Mouse (Mus musculus): ENCODE results near the gene Fyn.

Gene Fyn

DNA sequence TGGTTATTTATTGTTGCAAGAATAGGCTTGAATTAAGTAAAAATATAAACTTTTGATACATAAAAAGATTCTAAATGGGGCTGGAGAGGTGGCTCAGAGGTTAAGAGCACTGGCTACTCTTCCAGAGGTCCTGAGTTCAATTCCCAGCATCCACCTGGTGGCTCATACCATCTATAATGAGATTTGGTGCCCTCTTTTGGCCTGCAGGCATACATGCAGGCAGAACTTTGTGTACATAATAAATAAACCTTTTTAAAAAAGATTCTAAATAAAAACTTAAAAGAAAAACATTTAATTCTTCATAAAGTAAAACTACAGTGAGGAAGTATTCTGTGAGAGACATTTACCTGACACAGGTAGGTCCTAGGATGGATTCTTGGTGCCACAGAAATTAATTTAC lies 73.0 kb downstream of the Fyn start:
- in situ Hi-C loops (cut with MboI; ENCODE audit: low sequenced_read_pairs), result no loop called here

GRCm38 (mm10) chr10:39443122-39443521 lies 74.5 kb downstream of the Fyn start:
- in situ Hi-C loops (cut with MboI; ENCODE audit: low sequenced_read_pairs), result no loop called here

GRCm38 (mm10) chr10:39443947-39444346 lies 75.3 kb downstream of the Fyn start:
- in situ Hi-C loops (cut with MboI; ENCODE audit: low sequenced_read_pairs), result no loop called here

- in situ Hi-C loops (cut with MboI; ENCODE audit: low sequenced_read_pairs), result no loop called here
These were observed 77.2 kb downstream of the Fyn start for GRCm38 (mm10) chr10:39445870-39446269.

GRCm38 (mm10) chr10:39446706-39447105 lies 78.1 kb downstream of the Fyn start:
- in situ Hi-C loops (cut with MboI; ENCODE audit: low sequenced_read_pairs), result no loop called here

GRCm38 (mm10) chr10:39449179-39449578 lies 80.5 kb downstream of the Fyn start:
- in situ Hi-C loops (cut with MboI; ENCODE audit: low sequenced_read_pairs), result no loop called here

DNA sequence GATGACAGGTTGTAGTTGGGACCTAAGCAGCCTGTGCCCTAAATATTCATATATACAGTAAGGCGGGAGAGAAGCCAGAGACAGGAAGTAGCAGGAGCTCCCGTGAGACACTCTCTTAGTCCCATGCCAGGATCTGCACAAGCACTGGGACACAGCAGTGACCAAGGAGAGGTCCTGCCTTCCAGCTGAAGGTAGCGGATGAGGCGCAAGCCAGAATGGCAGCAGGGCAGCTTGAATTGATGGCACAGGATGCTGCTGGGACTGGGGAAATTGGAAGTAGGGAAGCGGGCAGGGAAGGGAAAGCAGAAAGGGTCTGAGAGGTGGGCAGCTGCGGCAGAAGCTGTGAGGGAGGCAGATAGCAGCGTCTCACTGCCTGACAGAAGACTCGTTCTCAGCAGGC lies 81.7 kb downstream of the Fyn start:
- in situ Hi-C loops (cut with MboI; ENCODE audit: low sequenced_read_pairs), result no loop called here

- in situ Hi-C loops (cut with MboI; ENCODE audit: low sequenced_read_pairs), result no loop called here
These were observed 82.4 kb downstream of the Fyn start for GRCm38 (mm10) chr10:39451065-39451464.

DNA sequence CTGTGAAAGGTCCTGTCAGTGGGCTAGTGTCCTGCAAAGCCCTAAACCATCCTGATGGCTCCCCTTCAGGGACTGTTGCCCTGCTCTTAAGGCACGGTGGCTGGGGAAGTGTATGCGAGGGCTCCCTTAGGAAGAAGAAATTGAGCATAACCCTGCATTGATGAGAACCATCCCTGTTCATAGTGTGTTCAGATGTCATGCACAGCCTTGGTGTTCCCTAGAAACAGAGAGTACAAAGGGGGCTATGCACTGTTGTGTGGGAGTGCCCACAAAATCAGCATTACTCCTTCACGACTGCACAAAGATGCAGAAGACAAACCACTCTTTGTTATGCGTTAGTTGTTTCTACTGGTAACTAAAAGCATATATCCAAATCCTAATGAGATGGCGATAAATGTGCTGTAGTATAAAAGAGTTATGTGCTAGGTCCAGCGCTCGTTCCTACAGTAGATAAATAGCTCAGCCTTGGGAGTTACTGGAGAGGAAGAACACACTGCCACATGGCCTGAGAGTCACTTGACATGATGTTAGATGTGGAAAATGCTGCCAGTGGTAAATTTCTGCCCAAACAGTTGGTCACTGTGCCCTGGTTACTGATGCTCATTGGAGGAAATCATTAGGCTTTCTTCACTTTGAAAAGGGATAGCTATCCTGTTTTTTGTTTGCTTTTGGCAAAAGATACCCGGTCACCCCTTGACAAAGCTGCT lies 83.4 kb downstream of the Fyn start:
- in situ Hi-C loops (cut with MboI; ENCODE audit: low sequenced_read_pairs), result no loop called here

GRCm38 (mm10) chr10:39455344-39455743 lies 86.7 kb downstream of the Fyn start:
- in situ Hi-C loops (cut with MboI; ENCODE audit: low sequenced_read_pairs), result no loop called here

DNA sequence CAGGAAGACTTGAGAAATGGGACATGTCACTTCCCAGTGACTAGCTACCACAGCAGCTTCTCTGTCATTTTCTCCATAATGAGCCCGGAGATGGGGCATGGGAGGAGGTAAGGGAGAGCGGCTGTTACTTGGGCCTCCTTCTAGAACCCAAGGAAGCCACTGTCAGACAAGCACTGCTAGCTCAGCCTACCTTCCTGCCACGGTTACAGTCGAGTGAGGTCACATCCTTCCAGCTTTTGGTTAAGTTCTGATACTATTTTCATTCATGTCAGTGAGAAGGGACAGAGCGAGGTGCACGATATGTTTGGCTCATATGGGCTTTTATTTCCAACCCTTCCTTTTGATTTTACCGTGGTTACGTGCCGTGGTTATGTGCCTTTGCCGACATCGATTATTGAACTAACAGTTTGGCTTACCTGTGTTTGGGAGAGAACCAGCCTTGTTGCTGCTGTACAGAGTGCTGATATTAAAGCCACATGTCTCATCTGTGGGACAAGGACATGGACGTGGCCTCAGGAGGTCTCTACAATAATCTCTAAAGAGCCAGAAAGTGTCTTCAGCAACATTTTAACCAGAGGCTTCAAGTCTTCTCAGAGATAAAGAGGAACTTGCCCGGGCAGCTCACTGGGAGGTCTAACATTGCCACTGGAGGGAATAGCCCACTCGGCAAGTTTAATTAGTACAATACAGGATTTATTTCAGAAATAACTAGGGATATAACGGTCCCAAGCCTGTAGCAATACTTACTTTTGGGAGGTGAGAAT lies 87.4 kb downstream of the Fyn start:
- in situ Hi-C loops (cut with MboI; ENCODE audit: low sequenced_read_pairs), result no loop called here

DNA sequence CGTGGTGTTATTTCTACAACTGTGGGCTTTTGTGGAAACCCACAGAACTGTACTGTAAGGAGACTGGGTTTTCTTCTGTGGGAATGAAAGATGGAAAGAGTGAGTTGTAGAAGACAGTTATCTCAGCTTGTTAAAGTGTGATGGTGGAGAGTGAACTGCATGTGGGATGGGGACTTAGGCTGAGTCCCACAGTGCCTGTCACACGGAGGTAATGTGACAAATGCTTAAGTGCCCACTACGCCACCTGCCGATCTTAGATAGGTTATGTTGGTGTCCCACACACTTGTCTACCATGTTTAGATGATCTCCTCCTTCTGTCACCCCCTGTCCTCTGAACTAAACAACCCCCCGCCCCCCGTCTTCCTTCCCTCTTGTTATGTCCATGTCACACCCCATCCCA lies 88.1 kb downstream of the Fyn start:
- in situ Hi-C loops (cut with MboI; ENCODE audit: low sequenced_read_pairs), result no loop called here

DNA sequence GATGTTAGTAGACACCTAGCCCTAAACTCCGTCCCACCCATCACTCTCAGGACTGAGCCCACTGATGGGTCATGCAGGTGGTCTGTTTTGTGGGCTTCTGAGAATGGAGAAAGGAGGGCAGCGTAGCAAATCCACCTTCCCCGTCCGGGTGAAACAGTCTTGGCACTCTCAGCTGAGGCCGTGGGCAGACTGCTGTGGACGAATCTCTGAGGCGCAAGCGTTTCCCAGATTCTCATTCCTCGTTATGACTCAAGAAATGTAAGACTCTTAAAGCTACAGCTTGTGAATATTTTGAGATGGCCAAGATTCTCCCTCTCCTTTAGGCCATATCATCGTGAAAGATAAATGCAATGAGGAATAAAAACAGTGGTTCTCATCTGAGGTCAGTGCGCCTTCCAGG lies 88.6 kb downstream of the Fyn start:
- in situ Hi-C loops (cut with MboI; ENCODE audit: low sequenced_read_pairs), result no loop called here

GRCm38 (mm10) chr10:39458766-39459699 lies 90.4 kb downstream of the Fyn start:
- in situ Hi-C loops (cut with MboI; ENCODE audit: low sequenced_read_pairs), result no loop called here

DNA sequence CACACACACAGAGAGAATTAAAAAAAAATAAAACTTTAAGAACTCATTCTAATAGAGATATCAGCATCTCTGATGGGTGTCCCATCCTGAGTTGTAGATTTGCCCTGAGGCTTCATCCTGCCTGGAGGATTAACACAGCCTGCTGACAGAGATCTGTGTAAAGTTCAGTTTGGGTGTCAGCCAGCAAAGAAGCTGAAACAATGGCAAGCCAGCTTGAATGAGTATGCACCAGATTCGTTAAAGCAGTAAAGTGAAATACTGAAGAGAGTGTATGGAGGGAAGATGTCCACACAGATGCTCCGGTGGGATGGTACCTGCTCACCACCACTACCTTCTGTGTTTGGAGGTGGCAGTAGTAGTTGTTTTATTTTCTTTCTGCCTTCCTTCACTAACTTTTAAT lies 92.0 kb downstream of the Fyn start:
- in situ Hi-C loops (cut with MboI; ENCODE audit: low sequenced_read_pairs), result no loop called here

GRCm38 (mm10) chr10:39461909-39462308 lies 93.3 kb downstream of the Fyn start:
- in situ Hi-C loops (cut with MboI; ENCODE audit: low sequenced_read_pairs), result no loop called here

DNA sequence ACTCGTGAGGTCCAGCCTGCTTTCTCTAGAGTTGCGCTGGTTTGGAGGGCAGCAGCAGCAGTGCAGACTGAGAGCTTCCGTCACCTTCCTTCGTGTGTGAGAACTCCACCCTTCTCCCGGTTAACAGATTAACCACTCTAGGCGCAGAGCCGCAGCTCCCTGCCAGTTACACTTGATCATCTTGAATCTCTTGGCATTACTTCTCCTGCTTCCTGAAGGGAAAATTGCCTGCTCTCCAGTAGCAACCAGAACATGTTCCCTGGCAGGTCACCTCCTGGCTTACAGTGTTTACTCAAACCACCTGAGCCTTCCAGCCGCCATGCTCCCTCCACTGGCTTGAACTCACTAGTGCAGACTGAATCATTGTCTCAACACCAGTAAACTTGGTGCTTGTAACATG lies 94.1 kb downstream of the Fyn start:
- in situ Hi-C loops (cut with MboI; ENCODE audit: low sequenced_read_pairs), result no loop called here

- in situ Hi-C loops (cut with MboI; ENCODE audit: low sequenced_read_pairs), result no loop called here
These were observed 95.7 kb downstream of the Fyn start for GRCm38 (mm10) chr10:39464383-39464782.

DNA sequence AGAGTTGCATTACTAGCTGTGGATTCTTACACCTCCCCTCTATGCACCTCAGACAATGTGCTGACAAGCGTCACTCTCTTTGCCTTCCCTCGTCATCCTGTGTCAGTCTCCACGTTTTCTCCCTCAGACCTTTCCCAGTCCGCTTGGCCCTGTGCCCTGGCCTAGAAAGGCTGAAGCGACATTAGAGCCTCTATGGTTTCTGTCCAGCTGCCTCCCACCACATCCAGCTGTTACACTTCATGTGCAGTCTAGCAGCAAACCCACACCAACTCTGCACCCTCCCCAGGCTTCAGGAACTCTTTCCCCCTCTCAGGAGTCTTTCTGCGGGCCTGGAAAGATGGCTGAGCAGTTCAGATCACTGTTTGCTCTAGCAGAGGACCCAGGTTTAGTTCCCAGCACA lies 98.7 kb downstream of the Fyn start:
- in situ Hi-C loops (cut with MboI; ENCODE audit: low sequenced_read_pairs), result no loop called here

DNA sequence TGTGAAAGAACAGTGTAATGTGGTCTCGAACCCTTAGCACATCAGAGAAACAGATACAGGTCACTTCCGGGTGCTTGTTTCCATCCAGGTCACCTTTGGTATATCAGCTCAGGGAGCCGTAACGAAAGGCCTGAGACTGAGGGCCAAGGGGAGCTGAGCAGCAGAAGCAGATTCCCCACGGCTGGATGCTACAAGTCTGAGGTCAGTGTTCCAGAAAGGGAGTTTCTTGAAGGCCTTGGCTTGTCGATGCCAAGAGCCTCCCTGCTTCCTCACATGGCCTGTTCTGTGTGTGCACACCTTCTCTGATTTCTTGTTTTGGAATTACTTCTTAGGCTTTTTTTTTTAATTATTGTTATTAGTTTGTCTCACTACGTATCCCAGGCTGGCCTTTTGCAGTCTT lies 99.2 kb downstream of the Fyn start:
- in situ Hi-C loops (cut with MboI; ENCODE audit: low sequenced_read_pairs), result no loop called here

GRCm38 (mm10) chr10:39468576-39468975 lies 99.9 kb downstream of the Fyn start:
- in situ Hi-C loops (cut with MboI; ENCODE audit: low sequenced_read_pairs), result no loop called here
